Mouse (Mus musculus) liver, adult 2 months (tissue): ENCODE data around the gene Tmem80.

Experiments
- CTCF ChIP-seq: fragments of 200-500 bp; IDR thresholded peaks from 2 replicates; pipeline ENCODE4 v1.5.1; 2011; ENCODE audit warnings: low read depth, low read length, control low read depth
- POLR2A ChIP-seq: fragments of 200-500 bp; IDR thresholded peaks from 2 replicates; pipeline ENCODE4 v1.6.1; 2011; ENCODE audit warnings: low read length, control low read depth; ENCODE audit not compliant: insufficient read depth; ENCODE audit errors: extremely low read depth

DNA sequence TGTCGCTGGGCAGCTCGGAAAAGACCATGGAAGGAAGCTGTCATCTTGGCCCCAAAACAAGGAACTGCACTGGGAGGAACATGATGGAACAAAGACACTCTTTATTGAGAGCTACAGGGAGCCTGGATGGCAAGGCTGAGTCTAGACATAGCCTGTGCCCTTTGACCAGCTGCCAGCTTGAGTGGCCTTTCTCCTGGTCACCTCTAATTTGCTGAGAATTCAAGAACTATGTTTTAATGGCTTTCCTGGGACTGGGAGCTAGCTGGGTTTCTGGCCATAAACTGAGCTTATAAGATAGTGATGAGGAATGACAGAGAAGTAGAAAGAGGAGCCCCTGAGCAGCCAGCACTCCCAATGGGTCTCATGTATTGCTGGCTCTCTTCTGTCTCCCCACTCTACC lies 15.7 kb downstream of the Tmem80 start:
- TF ChIP-seq POLR2A (no peak), CTCF (no peak)
